Mouse (Mus musculus): ENCODE measurements around the gene Snx29.

DNA sequence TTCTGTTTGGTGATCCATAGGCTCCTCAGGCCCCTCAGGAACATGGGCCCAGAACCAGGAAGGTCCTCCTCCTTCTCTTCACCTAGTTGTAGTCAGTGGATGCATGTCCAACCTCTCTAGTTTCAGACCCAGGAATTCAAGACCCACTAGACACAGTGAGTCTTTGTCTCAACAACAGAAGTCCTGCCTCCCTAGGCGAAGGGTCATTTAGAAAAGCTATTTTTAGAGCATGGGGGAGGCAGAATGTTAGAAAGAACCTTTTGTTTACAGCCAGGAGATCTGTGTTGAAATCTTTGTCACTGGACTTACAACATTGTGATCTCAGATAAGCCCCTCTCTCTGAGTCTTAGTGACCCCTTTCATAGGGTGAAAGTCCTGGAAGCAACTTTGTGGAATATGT, 334.4 kb downstream of the Snx29 start:
- TF ChIP-seq CTCF (IDR thresholded peaks at IDR 0.05; ENCODE audit: low read depth) (no peak), EP300 (IDR thresholded peaks at IDR 0.05; ENCODE audit: low read depth) (no peak)

All from liver, embryonic 14.5 days (tissue).